Mouse (Mus musculus) liver, embryonic 12.5 days (tissue): ENCODE measurements around the gene Zrsr2. TPM values are rescaled to one million over a fixed set of nuclear protein-coding genes. Genes with fewer than 3 reads are reported as not detected.

ENCODE experiments used
- polyA plus RNA-seq: library from polyadenylated mRNA; unstranded; fragments of >200 nt; fragmentation: Nextera tagmentation; extraction: Ambion mirVana; gene quantifications from 2 replicates; pipeline ENCODE4 v1.2.1, GENCODE M21; 2016

Zrsr2 gene
- polyA plus RNA-seq, 1 experiment from 2014 or later = 25.5 TPM

Other genes with a start within 250 kb of the Zrsr2 start
- gene Rnf138rt1, start 197.3 kb downstream of the Zrsr2 start, polyA plus RNA-seq = not detected in 2 replicates
- 6.0 and 6.2 TPM in 2 replicates for gene Ap1s2, start 49.6 kb downstream of the Zrsr2 start, polyA plus RNA-seq
- gene Car5b, start 69.3 kb upstream of the Zrsr2 start, polyA plus RNA-seq = 0.14 and 0.22 TPM in 2 replicates
- 23.3 and 24.8 TPM in 2 replicates for gene Siah1b, start 117.8 kb upstream of the Zrsr2 start, polyA plus RNA-seq
- 0.24 and 0.63 TPM in 2 replicates for gene Cltrn, start 130.2 kb upstream of the Zrsr2 start, polyA plus RNA-seq
- not detected in 2 replicates for gene Ace2, start 180.7 kb upstream of the Zrsr2 start, polyA plus RNA-seq